Mouse (Mus musculus) natural killer cell, adult 2 months (primary cell): Measurements from ENCODE around the gene Os9.

Source experiments
- DNase-seq, 2 experiments: peaks; one replicate each; pipeline ENCODE4 v3.0.0; 2022; ENCODE audit warnings: low spot score in 2 of 2

Gene Os9

GRCm38 (mm10) chr10:127118470-127118869 lies 2.5 kb downstream of the Os9 start:
- DNase-seq, result no peak

- no peak for DNase-seq
Observed at GRCm38 (mm10) chr10:127115068-127115467, 5.9 kb downstream of the Os9 start.

- DNase-seq, result no peak
Observed at GRCm38 (mm10) chr10:127114408-127114807, 6.5 kb downstream of the Os9 start.

- peak in 1 of 2 experiments; percentile 26 for DNase-seq
Observed at GRCm38 (mm10) chr10:127111001-127111887, 9.7 kb downstream of the Os9 start.

GRCm38 (mm10) chr10:127108262-127108583 lies 12.7 kb downstream of the Os9 start:
- DNase-seq, result no peak

- DNase-seq, result peak; percentile 45 to 59
Observed at GRCm38 (mm10) chr10:127107563-127108261, 13.2 kb downstream of the Os9 start.

GRCm38 (mm10) chr10:127103631-127104030 lies 17.3 kb downstream of the Os9 start:
- DNase-seq, result no peak

GRCm38 (mm10) chr10:127101151-127101550 lies 19.8 kb downstream of the Os9 start:
- DNase-seq, result peak in 1 of 2 experiments; percentile 49

GRCm38 (mm10) chr10:127100414-127100813 lies 20.5 kb downstream of the Os9 start:
- no peak for DNase-seq

GRCm38 (mm10) chr10:127099868-127100267 lies 21.1 kb downstream of the Os9 start:
- DNase-seq, result peak in 1 of 2 experiments; percentile 38

GRCm38 (mm10) chr10:127099191-127099590 lies 21.7 kb downstream of the Os9 start:
- no peak for DNase-seq

GRCm38 (mm10) chr10:127098514-127098913 lies 22.4 kb downstream of the Os9 start:
- no peak for DNase-seq

- no peak for DNase-seq
Observed at GRCm38 (mm10) chr10:127094382-127094802, 26.5 kb downstream of the Os9 start.

- DNase-seq, result no peak
Observed at GRCm38 (mm10) chr10:127092742-127093141, 28.2 kb downstream of the Os9 start.

GRCm38 (mm10) chr10:127091507-127092396 lies 29.2 kb downstream of the Os9 start:
- no peak for DNase-seq

- no peak for DNase-seq
Observed at GRCm38 (mm10) chr10:127090560-127091411, 30.1 kb downstream of the Os9 start.

GRCm38 (mm10) chr10:127085633-127086032 lies 35.3 kb downstream of the Os9 start:
- DNase-seq, result no peak

GRCm38 (mm10) chr10:127085052-127085451 lies 35.9 kb downstream of the Os9 start:
- DNase-seq, result no peak

- no peak for DNase-seq
Observed at GRCm38 (mm10) chr10:127083915-127084306, 37.0 kb downstream of the Os9 start.

- DNase-seq, result no peak
Observed at GRCm38 (mm10) chr10:127083292-127083914, 37.5 kb downstream of the Os9 start.
